Mouse (Mus musculus): Measurements from ENCODE around the gene Kti12. TPM values are rescaled to one million over a fixed set of nuclear protein-coding genes. Genes with fewer than 3 reads are reported as not detected.

Gene Kti12
- polyA plus RNA-seq, 1 experiment from 2014 or later = 67.5 TPM

Other genes starting within 250 kb of the Kti12 start
- gene Cc2d1b, start 227.8 kb upstream of the Kti12 start, polyA plus RNA-seq (2015; fragmentation: Nextera tagmentation; extraction: Ambion mirVana) = 33.7 and 34.0 TPM in 2 replicates
- gene 3110021N24Rik, start 128.1 kb upstream of the Kti12 start, polyA plus RNA-seq (2015; fragmentation: Nextera tagmentation; extraction: Ambion mirVana) = 0.50 and 1.2 TPM in 2 replicates
- gene Zfyve9, start 67.0 kb upstream of the Kti12 start, polyA plus RNA-seq (2015; fragmentation: Nextera tagmentation; extraction: Ambion mirVana) = 2.8 and 3.4 TPM in 2 replicates
- 139 and 146 TPM in 2 replicates for gene Btf3l4, start 14.2 kb upstream of the Kti12 start, polyA plus RNA-seq (2015; fragmentation: Nextera tagmentation; extraction: Ambion mirVana)
- 104 and 108 TPM in 2 replicates for gene Txndc12, start 13.2 kb upstream of the Kti12 start, polyA plus RNA-seq (2015; fragmentation: Nextera tagmentation; extraction: Ambion mirVana)
- 1.1 and 1.4 TPM in 2 replicates for gene A730015C16Rik, start 834 bp downstream of the Kti12 start, polyA plus RNA-seq (2015; fragmentation: Nextera tagmentation; extraction: Ambion mirVana)
- gene Rab3b, start 31.3 kb downstream of the Kti12 start, polyA plus RNA-seq (2015; fragmentation: Nextera tagmentation; extraction: Ambion mirVana) = 23.9 and 26.9 TPM in 2 replicates
- gene Nrd1, start 152.9 kb downstream of the Kti12 start, polyA plus RNA-seq (2015; fragmentation: Nextera tagmentation; extraction: Ambion mirVana) = 65.0 and 65.1 TPM in 2 replicates